Mouse (Mus musculus): ENCODE measurements around the gene Rnpepl1.

Rnpepl1 gene

DNA sequence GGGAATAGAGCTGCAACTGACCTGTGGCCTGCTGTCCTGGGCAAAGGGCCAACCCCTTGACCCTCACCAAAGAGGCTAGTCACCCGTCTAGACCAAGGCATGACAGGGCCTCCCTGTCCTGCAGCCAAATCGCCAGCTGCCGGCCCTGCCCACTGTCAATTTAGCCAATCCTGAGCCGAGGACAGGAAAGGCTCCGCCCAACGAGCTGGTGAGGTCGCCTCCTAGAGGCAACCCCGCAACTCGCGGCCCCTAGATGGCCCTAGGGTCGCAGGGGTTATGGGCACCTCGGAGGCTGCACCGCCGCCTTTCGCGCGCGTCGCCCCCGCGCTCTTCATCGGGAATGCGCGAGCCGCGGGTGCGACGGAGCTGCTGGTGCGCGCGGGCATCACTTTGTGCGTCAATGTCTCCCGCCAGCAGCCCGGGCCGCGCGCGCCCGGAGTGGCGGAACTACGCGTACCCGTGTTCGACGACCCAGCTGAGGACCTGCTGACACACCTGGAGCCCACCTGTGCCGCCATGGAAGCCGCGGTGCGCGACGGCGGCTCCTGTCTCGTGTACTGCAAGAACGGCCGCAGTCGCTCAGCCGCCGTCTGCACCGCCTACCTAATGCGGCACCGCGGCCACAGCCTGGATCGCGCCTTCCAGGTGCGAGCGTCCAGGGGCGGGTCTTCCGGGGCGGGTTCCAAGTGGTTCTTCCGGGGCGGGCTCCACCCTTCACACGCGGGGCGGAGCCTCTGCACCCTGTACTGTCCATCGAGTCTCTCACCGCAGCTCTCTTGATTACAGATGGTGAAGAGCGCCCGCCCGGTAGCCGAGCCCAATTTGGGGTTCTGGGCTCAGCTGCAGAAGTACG, 3.6 kb upstream of the Rnpepl1 start, which contains the start of gene Dusp28:
Gene Dusp28, plus strand, starts transcription at position 203 of the 853 bp plus-strand sequence.
- peak; percentile 77 to 79 for DNase-seq (ENCODE audit: low spot score in 2 of 2)

DNA sequence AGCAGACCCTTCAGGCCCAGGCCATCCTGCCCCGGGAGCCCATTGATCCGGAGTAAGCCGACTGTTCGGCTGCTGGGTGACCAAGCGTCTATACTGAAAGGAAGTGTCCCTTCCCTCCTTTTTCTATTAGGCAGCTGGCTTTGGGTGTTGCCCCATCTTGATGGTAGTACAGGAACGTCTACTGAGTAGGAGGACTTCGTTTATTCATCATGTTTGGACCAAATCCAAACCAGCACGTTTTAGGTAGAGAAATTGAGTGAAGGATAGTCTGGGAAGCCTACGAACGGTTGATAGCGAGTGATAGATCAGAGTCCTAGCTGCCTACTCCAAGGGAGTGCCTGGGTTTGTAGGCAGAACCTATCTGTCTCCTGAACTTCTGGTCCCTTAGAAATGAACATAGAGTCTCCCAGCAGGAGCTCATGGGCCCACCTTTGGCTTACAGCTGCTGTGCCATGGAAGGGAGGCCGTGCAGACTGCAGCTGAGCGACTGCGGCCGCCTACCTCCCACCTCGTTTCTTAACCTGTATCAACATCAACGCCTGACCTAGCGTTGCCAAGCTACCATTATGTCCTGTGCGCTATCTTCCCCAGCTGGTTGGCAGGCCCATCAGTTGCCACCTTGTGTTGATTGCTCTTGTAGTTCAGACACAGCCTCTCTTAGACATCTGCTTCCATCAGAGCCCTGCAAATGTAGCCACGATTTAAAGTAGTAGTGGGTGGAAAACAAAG, 2.8 kb upstream of the Rnpepl1 start:
- DNase-seq (ENCODE audit: low spot score in 2 of 2), result no peak

DNA sequence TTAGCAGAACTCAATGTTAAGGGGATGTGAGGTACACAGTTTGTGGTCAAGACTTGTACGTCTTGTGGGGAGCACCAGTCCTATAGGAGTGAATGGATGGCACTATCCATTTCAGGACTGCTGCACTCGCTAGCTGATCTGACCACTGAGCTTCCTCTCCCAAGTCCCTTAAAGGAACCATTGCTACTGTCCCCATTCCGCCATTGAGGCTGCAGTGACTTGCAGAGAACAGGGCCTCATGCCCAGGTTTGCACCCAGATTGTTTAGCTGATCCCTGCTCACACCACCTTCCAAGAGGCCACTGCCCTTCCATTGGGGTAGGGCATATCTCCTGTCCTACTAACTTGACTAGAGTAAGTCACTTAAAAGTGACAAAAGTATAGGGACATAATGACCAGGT, 1.9 kb upstream of the Rnpepl1 start:
- no peak for DNase-seq (ENCODE audit: low spot score in 2 of 2)

DNA sequence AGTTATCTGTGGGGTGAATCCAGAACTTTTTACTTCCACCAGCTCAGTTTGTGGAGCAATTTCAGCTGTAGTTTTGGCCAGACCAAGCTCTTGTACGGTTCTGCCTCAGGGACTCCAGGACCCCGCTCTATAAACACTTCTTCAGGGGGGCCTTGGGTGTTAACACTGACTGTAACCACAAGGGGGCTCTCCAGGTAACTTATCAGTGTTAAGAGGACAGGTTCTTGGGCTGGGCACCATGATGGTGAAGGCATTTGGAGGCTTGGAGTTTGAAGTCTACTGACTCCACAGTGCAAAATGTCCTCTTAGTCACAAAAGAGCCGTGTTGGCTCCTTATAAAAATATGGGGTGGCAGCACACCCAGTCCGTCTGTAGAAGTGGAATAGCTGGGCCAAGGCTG, 1.5 kb upstream of the Rnpepl1 start:
- DNase-seq (ENCODE audit: low spot score in 2 of 2), result peak; percentile 36 to 57

DNA sequence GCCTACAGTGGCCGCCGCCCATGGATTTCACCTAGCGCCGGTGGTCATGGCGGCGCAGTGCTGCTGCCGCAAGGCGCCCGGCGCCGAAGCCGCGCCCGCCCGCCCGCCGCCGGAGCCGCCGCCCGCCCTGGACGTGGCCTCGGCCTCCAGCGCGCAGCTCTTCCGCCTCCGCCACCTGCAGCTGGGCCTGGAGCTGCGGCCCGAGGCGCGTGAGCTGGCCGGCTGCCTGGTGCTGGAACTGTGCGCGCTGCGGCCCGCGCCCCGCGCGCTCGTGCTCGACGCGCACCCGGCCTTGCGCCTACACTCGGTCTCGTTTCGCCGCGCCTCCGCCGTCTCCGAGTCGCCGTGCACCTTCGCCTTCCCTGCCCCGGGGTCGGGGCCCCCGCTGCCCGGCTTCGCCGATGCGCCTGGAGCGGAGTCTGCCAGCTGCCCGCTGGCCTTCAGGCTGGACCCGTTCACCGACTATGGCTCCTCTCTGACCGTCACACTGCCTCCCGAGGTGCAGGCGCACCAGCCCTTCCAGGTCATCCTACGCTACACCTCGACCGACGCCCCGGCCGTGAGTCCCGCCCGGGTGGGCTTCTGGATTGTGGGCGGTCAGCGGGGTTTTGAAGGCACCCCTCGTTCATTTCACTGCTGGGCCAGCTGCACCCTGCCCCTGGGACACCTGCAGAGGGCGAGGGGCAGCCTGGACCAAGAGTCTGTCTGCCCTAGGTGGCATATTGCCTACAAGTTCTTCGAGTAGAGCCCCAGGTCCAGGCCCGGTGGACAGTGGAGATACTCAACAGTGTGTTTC, 540 bp downstream of the Rnpepl1 start:
- DNase-seq (ENCODE audit: low spot score in 2 of 2), result peak; percentile 41 to 46

DNA sequence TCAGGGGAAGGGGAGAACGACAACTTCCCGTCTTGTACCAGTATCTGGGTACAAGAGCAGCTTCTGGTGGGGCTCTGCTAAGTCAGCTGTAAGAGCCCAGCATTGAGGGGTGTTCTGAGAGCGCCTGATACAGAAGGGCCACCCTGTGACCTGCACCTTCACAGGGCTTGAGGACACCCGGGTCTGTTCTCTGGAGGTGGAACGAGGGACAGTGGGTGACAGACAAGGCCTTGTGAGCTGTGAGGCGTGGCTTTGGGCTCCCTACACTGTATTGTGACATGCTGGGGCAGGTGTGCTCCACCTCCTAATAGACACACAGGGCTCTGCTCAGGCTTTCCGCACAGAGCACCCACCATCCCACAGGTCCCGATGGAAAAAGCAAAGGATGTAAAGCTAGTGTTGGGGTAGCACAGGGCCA, 1.1 kb downstream of the Rnpepl1 start:
- DNase-seq (ENCODE audit: low spot score in 2 of 2), result no peak

DNA sequence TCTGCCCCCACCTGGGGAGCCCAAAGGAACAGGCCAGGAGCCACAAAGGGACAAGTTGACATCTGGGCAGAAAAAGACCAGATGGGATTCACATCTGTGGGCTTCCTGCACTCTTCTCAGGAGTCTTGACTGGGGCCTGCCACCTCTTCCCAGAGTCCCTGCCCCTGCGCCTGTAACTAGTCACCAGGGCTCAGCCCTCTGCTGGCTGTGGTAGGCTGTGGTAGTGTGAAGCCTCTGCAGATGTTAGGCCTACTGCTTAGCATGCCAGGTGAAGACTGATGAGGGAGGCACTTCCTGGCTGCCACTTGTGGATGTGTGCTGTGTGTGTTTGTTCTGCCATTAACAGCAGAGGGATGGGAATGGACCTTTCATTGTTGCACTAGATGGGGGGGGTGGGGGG, 1.7 kb downstream of the Rnpepl1 start:
- DNase-seq (ENCODE audit: low spot score in 2 of 2), result peak; percentile 46

DNA sequence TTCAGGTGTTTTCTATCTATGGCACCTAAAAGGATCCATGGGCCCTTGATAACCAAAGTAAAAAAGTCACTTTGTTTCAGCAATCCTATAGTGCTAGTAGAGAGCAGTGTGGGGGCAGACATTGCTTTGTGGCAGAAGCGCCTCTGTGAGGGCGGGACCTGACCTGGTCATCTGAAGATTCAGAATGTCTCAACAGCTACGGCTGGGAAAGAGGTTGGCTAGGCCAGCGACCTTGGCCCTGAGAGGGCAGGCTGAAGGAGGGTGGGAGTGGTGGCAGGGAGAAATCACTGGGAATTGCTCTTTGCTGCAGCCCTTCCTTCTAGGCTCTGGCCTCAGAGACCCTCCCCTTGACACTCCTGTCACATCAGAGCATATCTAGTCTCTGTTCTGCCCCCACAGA, 3.7 kb downstream of the Rnpepl1 start:
- no peak for DNase-seq (ENCODE audit: low spot score in 2 of 2)

DNA sequence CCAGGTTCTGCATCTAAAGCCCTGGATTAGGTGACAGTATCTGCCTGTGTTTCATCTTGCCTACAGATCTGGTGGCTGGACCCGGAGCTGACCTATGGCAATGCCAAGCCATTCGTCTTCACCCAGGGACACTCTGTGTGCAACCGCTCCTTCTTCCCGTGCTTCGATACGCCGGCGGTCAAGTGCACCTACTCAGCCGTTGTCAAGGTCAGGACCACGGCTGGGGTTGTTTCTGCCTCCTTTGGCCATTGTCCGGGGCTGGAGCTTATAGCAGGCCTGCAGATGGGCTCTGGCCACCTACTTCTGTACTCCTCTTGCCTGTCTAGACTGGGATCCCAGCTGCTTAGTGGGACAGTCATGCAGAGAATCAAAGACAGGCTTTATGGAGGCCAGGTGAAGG, 4.4 kb downstream of the Rnpepl1 start:
- DNase-seq (ENCODE audit: low spot score in 2 of 2), result no peak

DNA sequence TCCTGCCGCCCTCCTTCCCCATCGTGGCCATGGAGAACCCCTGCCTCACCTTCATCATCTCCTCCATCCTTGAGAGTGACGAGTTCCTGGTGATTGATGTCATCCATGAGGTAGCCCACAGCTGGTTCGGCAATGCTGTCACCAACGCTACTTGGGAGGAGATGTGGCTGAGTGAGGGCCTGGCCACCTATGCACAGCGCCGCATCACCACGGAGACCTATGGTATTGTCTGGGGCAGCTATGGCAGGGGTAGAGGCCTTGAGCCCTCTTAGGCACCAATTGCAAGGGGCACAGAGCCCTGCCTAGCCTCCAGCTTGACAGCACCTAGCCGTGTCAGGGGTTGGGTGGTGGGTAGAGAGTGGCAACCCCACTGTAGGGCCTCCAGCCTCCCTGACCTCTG, 6.1 kb downstream of the Rnpepl1 start:
- no peak for DNase-seq (ENCODE audit: low spot score in 2 of 2)

DNA sequence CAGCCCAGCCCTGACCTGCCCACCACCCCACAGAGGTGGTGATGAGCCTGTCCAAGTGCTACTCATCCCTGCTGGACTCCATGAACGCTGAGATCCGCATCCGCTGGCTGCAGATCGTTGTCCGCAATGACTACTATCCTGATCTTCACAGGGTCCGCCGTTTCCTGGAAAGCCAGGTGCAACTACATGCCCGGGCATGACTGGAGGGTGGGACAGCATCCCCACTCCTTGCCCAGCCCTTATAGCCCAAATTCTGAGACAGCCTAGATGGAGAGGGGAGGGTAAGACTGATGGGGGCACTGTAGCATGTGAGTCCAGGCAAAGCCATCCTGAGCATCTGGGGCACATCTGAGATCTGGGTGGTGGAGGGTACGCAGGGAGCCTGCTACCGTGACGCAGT, 8.6 kb downstream of the Rnpepl1 start:
- DNase-seq (ENCODE audit: low spot score in 2 of 2), result no peak

DNA sequence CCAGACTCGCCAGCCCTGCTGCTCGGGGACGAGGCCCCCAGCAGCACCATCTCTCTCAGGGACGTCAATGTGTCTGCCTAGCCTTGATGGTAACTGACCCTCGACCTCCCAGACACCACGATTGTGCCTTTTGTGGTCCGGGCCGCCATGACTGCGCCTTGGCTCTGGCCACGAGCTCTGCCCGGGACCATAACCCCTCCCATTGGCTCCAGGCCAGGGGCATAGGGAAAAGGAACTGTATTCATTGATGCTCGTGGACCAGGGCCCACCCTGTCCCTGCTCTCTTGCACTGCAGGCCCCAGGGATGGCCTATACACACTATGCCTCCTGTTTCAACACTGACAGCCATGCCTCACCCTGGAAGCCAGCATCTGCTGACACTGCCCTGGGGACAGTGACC, 9.2 kb downstream of the Rnpepl1 start:
- DNase-seq (ENCODE audit: low spot score in 2 of 2), result no peak

DNA sequence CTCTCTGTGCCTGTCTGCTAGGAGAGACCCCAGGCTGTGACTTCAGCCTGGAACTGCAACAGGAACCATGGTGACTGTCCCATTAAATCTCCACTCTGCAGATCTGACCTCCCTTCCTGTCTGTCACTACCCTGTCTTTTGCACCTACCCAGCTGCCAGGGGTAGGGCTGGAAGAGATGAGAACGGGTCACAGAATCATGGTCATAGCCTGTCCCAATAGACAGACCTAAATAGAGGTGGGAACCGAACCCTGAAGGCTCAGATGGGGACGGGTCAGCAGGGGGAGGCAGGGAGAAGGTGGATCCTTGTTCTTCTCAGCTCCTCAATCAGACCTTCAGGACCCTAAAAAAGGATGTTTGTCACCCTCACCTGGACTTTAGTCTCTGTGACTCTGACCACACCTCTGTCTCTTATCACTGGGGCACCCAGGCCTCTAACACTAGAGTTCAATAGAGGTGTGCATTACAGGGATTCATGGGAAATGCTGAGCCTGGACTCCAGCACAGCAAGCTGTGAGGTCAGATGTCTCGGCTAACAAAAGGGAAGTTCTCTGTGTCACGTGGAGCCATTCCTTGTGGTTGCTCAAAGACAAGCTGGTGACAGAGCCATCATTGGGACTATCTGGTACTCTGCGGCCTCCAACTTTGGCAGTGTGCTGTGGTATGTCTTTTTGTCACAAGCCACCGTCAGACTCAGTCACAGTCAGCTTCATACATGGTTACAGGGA, 10.1 kb downstream of the Rnpepl1 start:
- DNase-seq (ENCODE audit: low spot score in 2 of 2), result no peak

DNA sequence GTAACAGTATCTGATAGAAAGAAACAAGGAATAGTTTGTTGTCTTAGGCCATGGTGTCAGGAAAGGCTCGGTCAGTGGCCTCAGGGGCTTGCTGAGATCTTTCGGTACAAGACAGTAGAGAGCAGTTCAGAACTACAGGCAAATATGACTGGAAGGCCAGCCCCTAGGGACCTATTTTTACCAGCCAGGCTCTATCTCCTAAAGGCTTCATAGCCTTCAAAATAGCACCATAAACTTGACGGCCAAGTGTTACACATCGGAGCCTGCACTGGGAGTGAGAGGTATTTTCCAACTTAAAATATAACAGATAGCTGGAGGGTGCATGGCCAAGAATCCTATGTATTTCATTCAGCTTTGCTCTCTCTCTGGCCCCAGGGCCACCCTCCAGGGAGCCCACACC, 10.9 kb downstream of the Rnpepl1 start:
- no peak for DNase-seq (ENCODE audit: low spot score in 2 of 2)

DNA sequence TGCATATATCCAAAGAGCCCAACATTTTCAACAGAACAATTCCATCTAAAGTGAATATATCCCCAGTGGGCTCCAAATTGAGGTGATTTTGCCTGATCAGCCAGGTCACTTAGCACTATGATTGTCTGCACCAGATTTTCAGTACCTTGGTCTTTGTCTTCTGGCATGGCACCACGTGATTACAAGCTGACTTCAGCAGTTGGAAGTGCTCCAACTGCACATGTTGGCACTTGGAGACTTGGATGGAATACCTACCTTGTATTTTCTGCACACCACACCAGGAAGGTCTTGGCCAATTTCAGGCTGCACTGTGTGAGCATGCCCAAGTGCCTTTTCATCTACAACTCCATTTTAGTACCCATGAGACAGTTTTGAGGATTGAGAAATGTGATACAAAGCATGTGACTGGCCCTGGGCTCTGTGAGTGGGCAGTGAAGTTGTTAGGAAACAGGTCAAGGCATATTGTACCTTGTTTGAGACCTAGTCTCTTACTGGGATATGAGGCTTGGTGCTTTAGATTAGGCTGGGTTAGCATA, 19.7 kb downstream of the Rnpepl1 start:
- DNase-seq (ENCODE audit: low spot score in 2 of 2), result no peak

DNA sequence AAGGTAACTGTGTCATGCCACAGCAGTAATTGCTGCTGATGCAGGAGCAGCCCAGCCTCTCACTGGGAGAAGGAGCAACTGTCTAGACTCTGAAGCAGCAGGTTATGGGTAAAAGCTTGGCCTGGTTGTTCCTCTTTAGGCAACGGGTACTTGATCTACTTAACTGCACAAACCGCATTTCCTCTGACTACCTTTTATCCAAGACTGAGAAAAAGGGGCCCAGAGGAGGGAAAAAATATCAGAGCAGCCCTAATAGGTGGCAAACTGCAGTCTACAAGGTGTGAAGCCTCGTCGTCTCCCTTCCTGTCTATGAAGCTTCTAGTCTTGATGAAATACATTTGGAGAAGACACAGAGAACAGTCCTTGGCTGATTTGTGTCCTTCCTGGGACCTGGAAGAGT, 23.0 kb downstream of the Rnpepl1 start:
- no peak for DNase-seq (ENCODE audit: low spot score in 2 of 2)

DNA sequence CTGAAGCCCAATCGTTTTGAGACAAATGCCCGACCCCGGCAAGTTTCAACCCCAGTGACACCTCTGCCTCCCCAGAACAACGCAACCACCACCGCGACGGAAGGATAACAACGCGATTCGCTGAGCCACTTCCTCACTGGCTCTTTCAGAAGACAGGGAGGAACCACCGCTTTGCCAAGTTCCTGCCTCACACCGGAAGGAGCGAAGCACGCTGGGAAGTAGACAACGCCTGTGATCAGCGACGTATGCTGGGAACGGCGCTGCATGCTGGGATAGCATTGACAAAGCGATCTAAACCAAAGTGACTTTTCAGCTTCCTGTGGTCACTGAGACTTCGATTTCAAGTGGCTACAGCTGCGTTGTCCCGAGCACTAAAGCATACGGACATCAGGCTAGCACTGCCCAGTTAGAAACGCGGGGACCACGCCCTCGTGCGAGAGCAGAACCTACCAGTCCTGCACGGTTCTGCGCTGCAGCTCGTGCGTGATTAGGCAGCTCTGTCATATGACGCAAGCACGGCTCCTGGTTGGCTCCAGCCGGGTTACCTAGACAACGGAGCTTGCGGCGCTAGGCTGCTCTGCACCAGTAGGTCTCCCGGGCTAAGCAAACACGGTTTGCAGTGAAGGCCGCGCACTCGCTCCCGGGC, 23.7 kb downstream of the Rnpepl1 start, which contains the start of gene Capn10:
Gene Capn10, plus strand, starts transcription at position 195 of the 646 bp plus-strand sequence.
- peak; percentile 84 to 85 for DNase-seq (ENCODE audit: low spot score in 2 of 2)

DNA sequence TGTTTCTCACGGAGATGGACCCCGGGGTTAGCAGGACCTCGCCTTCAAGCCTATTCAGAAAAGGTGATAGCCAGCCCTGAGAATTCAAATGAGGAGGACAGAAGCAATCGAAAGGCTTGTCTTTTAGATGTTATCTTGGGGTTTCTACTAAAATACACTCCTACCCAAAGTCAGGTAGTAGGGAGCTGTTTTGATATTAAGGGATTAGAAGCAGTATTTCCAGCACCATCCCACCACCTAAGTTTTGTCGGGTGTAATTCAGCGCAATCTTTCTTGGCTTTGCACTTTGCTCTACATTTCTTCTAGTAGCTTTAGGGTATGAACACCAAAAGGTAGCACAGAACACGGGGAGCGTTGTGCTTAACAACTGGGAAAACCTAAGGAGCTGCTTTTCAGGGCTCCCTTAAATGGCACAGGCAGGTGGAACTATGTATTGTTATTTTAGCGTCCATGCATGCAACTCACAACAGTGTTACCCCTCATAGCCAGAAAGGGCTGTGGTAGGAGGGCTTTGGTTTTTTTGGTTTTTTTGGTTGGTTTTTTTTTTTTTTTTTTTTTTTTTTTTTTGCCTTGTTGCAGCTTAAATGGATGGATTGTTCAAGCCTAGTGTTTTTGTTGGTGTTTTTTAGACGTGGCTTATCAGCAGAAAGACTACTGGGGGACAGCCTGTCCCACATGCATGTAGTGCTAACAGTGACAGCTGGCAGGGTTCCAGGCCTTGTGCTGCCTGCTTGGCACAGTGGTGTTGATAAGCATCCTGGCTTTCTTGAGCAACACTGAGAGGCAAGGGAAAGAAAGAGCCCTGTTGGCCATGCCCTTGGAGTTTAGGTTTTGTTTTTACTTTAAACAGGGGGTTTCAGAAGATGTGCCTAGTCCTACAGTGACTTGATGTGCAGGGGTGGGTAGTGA, 24.7 kb downstream of the Rnpepl1 start:
- no peak for DNase-seq (ENCODE audit: low spot score in 2 of 2)

DNA sequence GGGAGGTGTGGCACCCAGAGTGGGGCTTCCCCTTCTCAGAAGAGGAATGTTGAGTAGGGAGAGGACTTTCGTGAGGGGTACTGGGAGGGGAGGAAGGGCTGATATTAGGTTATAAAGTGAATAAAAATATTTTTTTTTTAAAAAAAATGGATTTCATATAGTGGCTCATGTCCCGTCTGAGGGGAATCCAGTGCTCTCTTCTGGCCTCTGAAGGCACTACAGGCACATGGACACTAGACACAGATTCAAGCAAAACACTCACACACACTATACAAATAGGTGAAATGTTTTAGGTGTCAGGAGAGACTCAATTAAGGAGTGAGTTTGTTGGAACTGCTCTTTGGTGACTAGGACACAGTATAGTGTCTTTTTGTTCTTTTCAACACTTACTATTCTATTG, 25.4 kb downstream of the Rnpepl1 start:
- DNase-seq (ENCODE audit: low spot score in 2 of 2), result no peak

DNA sequence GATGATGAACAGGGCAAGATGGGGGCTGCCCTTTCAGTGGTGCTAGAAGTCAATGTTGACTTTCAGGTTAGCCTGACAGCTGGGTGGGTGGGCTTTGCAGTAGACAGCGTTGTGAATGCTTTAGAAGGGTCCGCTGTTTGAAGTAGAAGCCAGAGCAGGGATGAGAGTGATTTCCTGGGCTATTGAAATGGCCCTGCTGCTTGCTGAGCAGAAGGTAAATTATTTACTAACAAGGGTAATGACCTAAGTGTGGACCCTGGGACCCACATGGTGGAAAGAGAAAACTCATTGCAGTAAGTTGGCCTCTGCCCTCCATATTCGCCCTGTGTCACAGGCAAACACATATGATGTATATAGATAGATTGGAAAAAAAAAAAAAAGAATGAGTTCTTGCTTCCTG, 25.9 kb downstream of the Rnpepl1 start:
- DNase-seq (ENCODE audit: low spot score in 2 of 2), result no peak

Data from thymus, postnatal 10 days (tissue).